Mouse (Mus musculus) intestine, postnatal 0 days (tissue): ENCODE measurements around the gene Dnmt3a. TPM values are rescaled to one million over a fixed set of nuclear protein-coding genes. Genes with fewer than 3 reads are reported as not detected.

ENCODE experiments used
- ATAC-seq: fragments of 200-750 bp; cut with Nextera tagmentation; 2 replicates; pipeline ENCODE4 v1.8.0; 2017; ENCODE audit warnings: mild to moderate bottlenecking, moderate TSS enrichment, moderate library complexity
- H3K27ac ChIP-seq: fragments of 300-500 bp; sonication (generic); 2 replicates; pipeline ENCODE4 v1.5.1; 2014; ENCODE audit warnings: mild to moderate bottlenecking, low read depth, low read length, moderate library complexity
- H3K27me3 ChIP-seq: fragments of 300-500 bp; sonication (generic); replicated peaks from 2 replicates; pipeline ENCODE4 v1.6.1; 2014; ENCODE audit warnings: low read length, mixed read lengths; ENCODE audit not compliant: control insufficient read depth, insufficient read depth
- H3K36me3 ChIP-seq: fragments of 300-500 bp; sonication (generic); 2 replicates; pipeline ENCODE4 v1.6.1; 2014; ENCODE audit warnings: mild to moderate bottlenecking, moderate library complexity; ENCODE audit not compliant: control insufficient read depth, insufficient read depth
- H3K4me1 ChIP-seq: fragments of 300-500 bp; sonication (generic); replicated peaks from 2 replicates; pipeline ENCODE4 v1.6.1; 2014; ENCODE audit warnings: antibody characterized with exemption, low read length, mixed read lengths; ENCODE audit not compliant: control insufficient read depth, insufficient read depth
- H3K4me2 ChIP-seq: fragments of 300-500 bp; sonication (generic); replicated peaks from 2 replicates; pipeline ENCODE4 v1.6.1; 2014; ENCODE audit warnings: low read depth, mild to moderate bottlenecking, moderate library complexity
- H3K4me3 ChIP-seq: fragments of 300-500 bp; sonication (generic); 2 replicates; pipeline ENCODE4 v1.5.1; 2014; ENCODE audit warnings: low read depth, low read length
- H3K9ac ChIP-seq: fragments of 300-500 bp; sonication (generic); 2 replicates; pipeline ENCODE4 v1.6.1; 2014; ENCODE audit warnings: mild to moderate bottlenecking, low read depth, low read length
- H3K9me3 ChIP-seq: fragments of 300-500 bp; sonication (generic); 2 replicates; pipeline ENCODE4 v1.6.1; 2016; ENCODE audit warnings: mixed run types; ENCODE audit not compliant: control insufficient read depth
- CTCF ChIP-seq: sonication (generic); IDR thresholded peaks from 2 replicates; pipeline ENCODE4 v1.5.1; 2016; ENCODE audit warnings: low read depth, mild to moderate bottlenecking, control low read depth, antibody characterized with exemption, moderate library complexity
- WGBS: fragments of 180-500 bp; shearing (Covaris S2); extraction: QIAGEN DNeasy Blood & Tissue Kit; methylation state at CpG from one replicate; pipeline ENCODE4 v1.1.7; 2014; 5-methylcytosine and 5-hydroxymethylcytosine counted together
- polyA plus RNA-seq: library from polyadenylated mRNA; unstranded; fragments of >200 nt; fragmentation: Nextera tagmentation; extraction: Ambion mirVana; gene quantifications from 2 replicates; pipeline ENCODE4 v1.2.1, GENCODE M21; 2015

Gene Dnmt3a
- polyA plus RNA-seq, 1 experiment from 2014 or later: 33.9 TPM

- H3K27me3 ChIP-seq: no peaks in the 10 kb centered on the region
- H3K4me1 ChIP-seq: peaks cover 26% of the 10 kb centered on the region
- no peaks in the 10 kb centered on the region for H3K9me3 ChIP-seq
- no peak for TF ChIP-seq CTCF
- no peak overlapping the region for H3K4me3 ChIP-seq
- H3K36me3 ChIP-seq: 0 out of 2 replicates have a peak, but pooled peaks cover 3% of the 10 kb centered on the region
- 42% methylated on average over 7 of the region's 7 CpGs for WGBS
- peak overlapping the region; percentile 21; the same call in 1 of the 2 replicates for H3K4me2 ChIP-seq
- ATAC-seq: no peak
- H3K9ac ChIP-seq: no peak overlapping the region
- no peak overlapping the region for H3K27ac ChIP-seq
Observed at GRCm38 (mm10) chr12:3809520-3810180, 3.8 kb downstream of the Dnmt3a start.

GRCm38 (mm10) chr12:3810455-3810854, 4.6 kb downstream of the Dnmt3a start:
- Histone ChIP-seq H3K27me3 (no peaks in the 10 kb centered on the region), H3K4me1 (peaks cover 25% of the 10 kb centered on the region), H3K4me2 (peak overlapping the region; percentile 21; the same call in 1 of the 2 replicates), H3K36me3 (0 out of 2 replicates have a peak, but pooled peaks cover 3% of the 10 kb centered on the region), H3K4me3 (no peak overlapping the region), H3K9me3 (no peaks in the 10 kb centered on the region), H3K27ac (no peak overlapping the region), H3K9ac (no peak overlapping the region)
- no peak for TF ChIP-seq CTCF
- ATAC-seq: no peak
- 4% methylated on average over 4 of the region's 4 CpGs for WGBS

- Histone ChIP-seq H3K4me2 (no peak overlapping the region), H3K4me1 (peaks cover 18% of the 10 kb centered on the region; the same call in 1 of the 2 replicates), H3K36me3 (peaks cover 9% of the 10 kb centered on the region; the same call in 1 of the 2 replicates), H3K4me3 (no peak overlapping the region), H3K27me3 (no peaks in the 10 kb centered on the region), H3K9me3 (no peaks in the 10 kb centered on the region), H3K27ac (no peak overlapping the region), H3K9ac (no peak overlapping the region)
- ATAC-seq: no peak
- no peak for TF ChIP-seq CTCF
- 31% methylated on average over 5 of the region's 5 CpGs for WGBS
Observed at GRCm38 (mm10) chr12:3811596-3811995, 5.8 kb downstream of the Dnmt3a start.

GRCm38 (mm10) chr12:3812251-3812650, 6.4 kb downstream of the Dnmt3a start:
- H3K4me3 ChIP-seq: no peak overlapping the region
- H3K27ac ChIP-seq: no peak overlapping the region
- H3K9me3 ChIP-seq: no peaks in the 10 kb centered on the region
- WGBS: 50% methylated on average over 6 of the region's 6 CpGs
- H3K9ac ChIP-seq: no peak overlapping the region
- peaks cover 13% of the 10 kb centered on the region; the same call in 1 of the 2 replicates for H3K36me3 ChIP-seq
- TF ChIP-seq CTCF: no peak
- ATAC-seq: no peak
- no peak overlapping the region for H3K4me2 ChIP-seq
- H3K4me1 ChIP-seq: peaks cover 21% of the 10 kb centered on the region
- H3K27me3 ChIP-seq: no peaks in the 10 kb centered on the region

DNA sequence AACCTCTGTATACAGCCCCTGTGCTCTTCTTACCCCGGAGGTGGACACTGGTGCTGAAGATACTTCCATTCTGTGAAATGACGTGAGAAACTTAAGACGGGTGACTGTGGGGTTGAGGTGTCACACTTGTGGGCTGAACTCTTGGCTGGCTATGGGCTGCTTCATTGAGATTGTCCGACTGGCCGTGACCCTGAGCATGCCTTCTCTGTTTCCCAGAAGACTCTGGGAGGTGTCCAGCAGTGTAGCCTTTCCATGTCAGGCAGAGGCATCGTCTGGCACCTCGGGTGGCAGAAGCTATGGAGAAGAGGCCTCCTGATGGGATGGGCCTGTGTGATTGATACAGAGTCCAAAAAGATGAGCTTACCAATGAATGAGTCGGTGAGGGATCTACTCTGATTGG, 7.3 kb downstream of the Dnmt3a start:
- ATAC-seq: no peak
- 80% methylated on average over 8 of the region's 8 CpGs for WGBS
- no peak overlapping the region for H3K4me2 ChIP-seq
- no peak overlapping the region for H3K4me3 ChIP-seq
- H3K9me3 ChIP-seq: no peaks in the 10 kb centered on the region
- H3K9ac ChIP-seq: no peak overlapping the region
- H3K27ac ChIP-seq: no peak overlapping the region
- no peak for TF ChIP-seq CTCF
- H3K27me3 ChIP-seq: no peaks in the 10 kb centered on the region
- peaks cover 24% of the 10 kb centered on the region for H3K4me1 ChIP-seq
- peaks cover 13% of the 10 kb centered on the region; the same call in 1 of the 2 replicates for H3K36me3 ChIP-seq

DNA sequence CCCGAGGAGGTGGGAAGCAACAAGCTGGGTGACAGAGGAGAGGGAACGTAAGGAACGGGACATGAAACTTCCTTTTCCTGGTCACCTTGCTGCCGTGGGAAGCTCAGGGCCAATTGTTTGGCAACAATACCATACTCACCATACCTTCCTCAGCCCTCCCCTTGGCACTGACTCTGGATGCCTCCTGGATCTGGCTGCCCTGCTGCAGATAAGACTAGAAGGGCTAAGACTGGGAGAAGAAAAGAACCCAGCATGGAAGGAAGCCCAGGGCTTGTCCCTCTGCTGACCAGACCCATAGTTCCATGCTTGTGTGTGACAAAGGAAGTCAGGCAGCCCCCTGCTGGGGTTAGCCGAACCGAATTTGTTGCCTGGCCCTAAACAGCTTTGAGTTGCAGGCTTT, 9.6 kb downstream of the Dnmt3a start:
- Histone ChIP-seq H3K27me3 (no peaks in the 10 kb centered on the region), H3K4me3 (no peak overlapping the region), H3K27ac (no peak overlapping the region; the same call in 1 of the 2 replicates), H3K36me3 (peaks cover 13% of the 10 kb centered on the region; the same call in 1 of the 2 replicates), H3K9me3 (no peaks in the 10 kb centered on the region), H3K9ac (no peak overlapping the region), H3K4me1 (peaks cover 25% of the 10 kb centered on the region), H3K4me2 (no peak overlapping the region)
- WGBS: 41% methylated on average over 6 of the region's 6 CpGs
- no peak for ATAC-seq
- TF ChIP-seq CTCF: no peak
